Mouse (Mus musculus) limb, embryonic 12.5 days (tissue): ENCODE results near the gene Fbxl7. TPM values are rescaled to one million over a fixed set of nuclear protein-coding genes. Genes with fewer than 3 reads are reported as not detected.

ENCODE experiments used
- ATAC-seq: fragments of 200-750 bp; cut with Nextera tagmentation; 2 replicates; pipeline ENCODE4 v1.8.0; 2017; ENCODE audit warnings: low read depth, moderate TSS enrichment; ENCODE audit not compliant: insufficient number of reproducible peaks, insufficient read depth, low FRiP score, low TSS enrichment
- H3K27ac ChIP-seq: fragments of 300-500 bp; sonication (generic); 2 replicates; pipeline ENCODE4 v1.5.1; 2016; ENCODE audit warnings: mild to moderate bottlenecking, moderate library complexity
- H3K27me3 ChIP-seq: fragments of 300-500 bp; sonication (generic); 2 replicates; pipeline ENCODE4 v1.6.1; 2016; ENCODE audit warnings: mild to moderate bottlenecking, moderate library complexity
- H3K36me3 ChIP-seq: fragments of 300-500 bp; sonication (generic); 2 replicates; pipeline ENCODE4 v1.6.1; 2016; ENCODE audit warnings: mild to moderate bottlenecking, moderate library complexity
- H3K4me1 ChIP-seq: fragments of 300-500 bp; sonication (generic); replicated peaks from 2 replicates; pipeline ENCODE4 v1.6.1; 2016
- H3K4me2 ChIP-seq: fragments of 300-500 bp; sonication (generic); 2 replicates; pipeline ENCODE4 v1.6.1; 2016; ENCODE audit warnings: mild to moderate bottlenecking, moderate library complexity
- H3K4me3 ChIP-seq: fragments of 300-500 bp; sonication (generic); replicated peaks from 2 replicates; pipeline ENCODE4 v1.5.1; 2016; ENCODE audit warnings: mild to moderate bottlenecking
- H3K9ac ChIP-seq: fragments of 300-500 bp; sonication (generic); replicated peaks from 2 replicates; pipeline ENCODE4 v1.6.1; 2016; ENCODE audit warnings: mild to moderate bottlenecking, moderate library complexity
- H3K9me3 ChIP-seq: fragments of 300-500 bp; sonication (generic); 2 replicates; pipeline ENCODE4 v1.6.1; 2016; ENCODE audit warnings: mild to moderate bottlenecking, moderate library complexity
- WGBS: fragments of 180-500 bp; shearing (Covaris S2); methylation state at CpG from one replicate; pipeline ENCODE4 v1.1.7; 2016; 5-methylcytosine and 5-hydroxymethylcytosine counted together
- polyA plus RNA-seq: library from polyadenylated mRNA; unstranded; fragments of >200 nt; fragmentation: Nextera tagmentation; extraction: Ambion mirVana; gene quantifications from 2 replicates; pipeline ENCODE4 v1.2.1, GENCODE M21; 2016

The Fbxl7 gene
- polyA plus RNA-seq, 1 experiment from 2014 or later: 26.0 TPM

- ATAC-seq: peak; percentile 31; the same call in 1 of the 2 replicates
- no peaks in the 10 kb centered on the region for H3K9me3 ChIP-seq
- peak overlapping the region; percentile 32; the same call in 1 of the 2 replicates for H3K27ac ChIP-seq
- H3K9ac ChIP-seq: no peak overlapping the region
- H3K27me3 ChIP-seq: no peaks in the 10 kb centered on the region
- 29% methylated on average over 4 of the region's 4 CpGs for WGBS
- H3K4me2 ChIP-seq: no peak overlapping the region
- no peaks in the 10 kb centered on the region for H3K36me3 ChIP-seq
- peaks cover 21% of the 10 kb centered on the region for H3K4me1 ChIP-seq
- no peak overlapping the region for H3K4me3 ChIP-seq
Measured at GRCm38 (mm10) chr15:26875687-26876086, 19.7 kb downstream of the Fbxl7 start.

- no peak overlapping the region for H3K27ac ChIP-seq
- no peak for ATAC-seq
Measured at GRCm38 (mm10) chr15:26872234-26872633, 23.1 kb downstream of the Fbxl7 start.

GRCm38 (mm10) chr15:26869197-26869596, 26.2 kb downstream of the Fbxl7 start:
- no peaks in the 10 kb centered on the region for H3K27me3 ChIP-seq
- no peak overlapping the region for H3K9ac ChIP-seq
- no peaks in the 10 kb centered on the region for H3K36me3 ChIP-seq
- no peak overlapping the region for H3K4me3 ChIP-seq
- no peaks in the 10 kb centered on the region; the same call in 1 of the 2 replicates for H3K4me1 ChIP-seq
- ATAC-seq: no peak
- H3K4me2 ChIP-seq: no peak overlapping the region
- 84% methylated on average over 3 of the region's 3 CpGs for WGBS
- H3K9me3 ChIP-seq: no peaks in the 10 kb centered on the region
- no peak overlapping the region for H3K27ac ChIP-seq

More at GRCm38 (mm10) chr15:26872234-26872633, 23.1 kb downstream of the Fbxl7 start:
- Histone ChIP-seq H3K9me3 (no peaks in the 10 kb centered on the region), H3K4me2 (no peak overlapping the region), H3K4me1 (peaks cover 17% of the 10 kb centered on the region), H3K36me3 (no peaks in the 10 kb centered on the region), H3K4me3 (no peak overlapping the region), H3K9ac (no peak overlapping the region), H3K27me3 (no peaks in the 10 kb centered on the region)
- 97% methylated on average over 1 of the region's 1 CpGs for WGBS

GRCm38 (mm10) chr15:26867521-26867920, 27.9 kb downstream of the Fbxl7 start:
- no peaks in the 10 kb centered on the region for H3K27me3 ChIP-seq
- ATAC-seq: no peak
- no peaks in the 10 kb centered on the region for H3K36me3 ChIP-seq
- no peaks in the 10 kb centered on the region for H3K9me3 ChIP-seq
- H3K4me1 ChIP-seq: no peaks in the 10 kb centered on the region; the same call in 1 of the 2 replicates
- H3K9ac ChIP-seq: no peak overlapping the region
- no peak overlapping the region for H3K27ac ChIP-seq
- WGBS: 84% methylated on average over 5 of the region's 5 CpGs
- H3K4me2 ChIP-seq: no peak overlapping the region
- no peak overlapping the region for H3K4me3 ChIP-seq

- H3K36me3 ChIP-seq: no peaks in the 10 kb centered on the region
- H3K4me2 ChIP-seq: no peak overlapping the region
- no peak overlapping the region for H3K9ac ChIP-seq
- H3K4me1 ChIP-seq: peaks cover 3% of the 10 kb centered on the region; the same call in 1 of the 2 replicates
- no peaks in the 10 kb centered on the region for H3K27me3 ChIP-seq
- H3K27ac ChIP-seq: no peak overlapping the region
- no peak for ATAC-seq
- 82% methylated on average over 2 of the region's 2 CpGs for WGBS
- no peaks in the 10 kb centered on the region for H3K9me3 ChIP-seq
- no peak overlapping the region for H3K4me3 ChIP-seq
Measured at GRCm38 (mm10) chr15:26862173-26862572, 33.2 kb downstream of the Fbxl7 start.

- Histone ChIP-seq H3K4me3 (no peak overlapping the region), H3K27ac (no peak overlapping the region), H3K9ac (no peak overlapping the region), H3K27me3 (no peaks in the 10 kb centered on the region), H3K4me1 (peaks cover 8% of the 10 kb centered on the region; the same call in 1 of the 2 replicates), H3K9me3 (no peaks in the 10 kb centered on the region), H3K4me2 (no peak overlapping the region), H3K36me3 (no peaks in the 10 kb centered on the region)
- no peak for ATAC-seq
- 68% methylated on average over 1 of the region's 1 CpGs for WGBS
Measured at GRCm38 (mm10) chr15:26849626-26850025, 45.8 kb downstream of the Fbxl7 start.

GRCm38 (mm10) chr15:26842216-26842615, 53.2 kb downstream of the Fbxl7 start:
- Histone ChIP-seq H3K27me3 (no peaks in the 10 kb centered on the region), H3K9ac (no peak overlapping the region), H3K27ac (no peak overlapping the region), H3K36me3 (no peaks in the 10 kb centered on the region), H3K4me2 (no peak overlapping the region), H3K4me3 (no peak overlapping the region), H3K4me1 (peaks cover 4% of the 10 kb centered on the region), H3K9me3 (no peaks in the 10 kb centered on the region)
- 63% methylated on average over 6 of the region's 6 CpGs for WGBS
- ATAC-seq: no peak

- no peak overlapping the region for H3K9ac ChIP-seq
- H3K4me1 ChIP-seq: peaks cover 4% of the 10 kb centered on the region
- no peak overlapping the region for H3K27ac ChIP-seq
- no peak for ATAC-seq
- H3K9me3 ChIP-seq: no peaks in the 10 kb centered on the region
- 88% methylated on average over 1 of the region's 1 CpGs for WGBS
- H3K27me3 ChIP-seq: no peaks in the 10 kb centered on the region
- H3K4me3 ChIP-seq: no peak overlapping the region
- H3K36me3 ChIP-seq: no peaks in the 10 kb centered on the region
- H3K4me2 ChIP-seq: no peak overlapping the region
Measured at GRCm38 (mm10) chr15:26838386-26838785, 57.0 kb downstream of the Fbxl7 start.

GRCm38 (mm10) chr15:26837200-26837599, 58.2 kb downstream of the Fbxl7 start:
- 86% methylated on average over 3 of the region's 3 CpGs for WGBS
- Histone ChIP-seq H3K27ac (no peak overlapping the region), H3K36me3 (no peaks in the 10 kb centered on the region), H3K4me2 (no peak overlapping the region), H3K4me1 (peaks cover 2% of the 10 kb centered on the region; the same call in 1 of the 2 replicates), H3K27me3 (no peaks in the 10 kb centered on the region), H3K9ac (no peak overlapping the region), H3K9me3 (no peaks in the 10 kb centered on the region), H3K4me3 (no peak overlapping the region)
- ATAC-seq: no peak

- no peaks in the 10 kb centered on the region for H3K36me3 ChIP-seq
- no peak overlapping the region for H3K9ac ChIP-seq
- no peaks in the 10 kb centered on the region for H3K9me3 ChIP-seq
- no peak overlapping the region for H3K4me2 ChIP-seq
- no peak overlapping the region for H3K27ac ChIP-seq
- H3K4me3 ChIP-seq: no peak overlapping the region
- 0 out of 2 replicates have a peak, but pooled peaks cover 2% of the 10 kb centered on the region for H3K4me1 ChIP-seq
- ATAC-seq: no peak
- 90% methylated on average over 5 of the region's 5 CpGs for WGBS
- no peaks in the 10 kb centered on the region for H3K27me3 ChIP-seq
Measured at GRCm38 (mm10) chr15:26834415-26834814, 61.0 kb downstream of the Fbxl7 start.

- Histone ChIP-seq H3K9ac (no peak overlapping the region), H3K27ac (no peak overlapping the region), H3K4me1 (0 out of 2 replicates have a peak, but pooled peaks cover 2% of the 10 kb centered on the region), H3K4me3 (no peak overlapping the region), H3K9me3 (no peaks in the 10 kb centered on the region), H3K27me3 (no peaks in the 10 kb centered on the region), H3K36me3 (no peaks in the 10 kb centered on the region), H3K4me2 (no peak overlapping the region)
- WGBS: 89% methylated on average over 4 of the region's 4 CpGs
- ATAC-seq: no peak
Measured at GRCm38 (mm10) chr15:26831141-26831540, 64.2 kb downstream of the Fbxl7 start.

- no peak overlapping the region for H3K4me3 ChIP-seq
- no peaks in the 10 kb centered on the region for H3K9me3 ChIP-seq
- ATAC-seq: no peak
- no peaks in the 10 kb centered on the region for H3K36me3 ChIP-seq
- 100% methylated on average over 1 of the region's 1 CpGs for WGBS
- no peak overlapping the region for H3K4me2 ChIP-seq
- H3K4me1 ChIP-seq: 0 out of 2 replicates have a peak, but pooled peaks cover under 1% of the 10 kb centered on the region
- no peaks in the 10 kb centered on the region for H3K27me3 ChIP-seq
- no peak overlapping the region for H3K9ac ChIP-seq
- no peak overlapping the region for H3K27ac ChIP-seq
Measured at GRCm38 (mm10) chr15:26816931-26817330, 78.4 kb downstream of the Fbxl7 start.
